Mouse (Mus musculus) liver, postnatal 0 days (tissue): ENCODE results near the gene Vps18.

ENCODE experiments used
- CTCF ChIP-seq: sonication (generic); IDR thresholded peaks from 2 replicates; pipeline ENCODE4 v1.5.1; 2016; ENCODE audit warnings: antibody characterized with exemption, low read depth
- EP300 ChIP-seq: IDR thresholded peaks from 2 replicates; pipeline ENCODE4 v1.6.1; 2016; ENCODE audit warnings: antibody characterized with exemption, low read depth, mild to moderate bottlenecking

GRCm38 (mm10) chr2:119304391-119304790 is 15.9 kb downstream of the Vps18 start:
- TF ChIP-seq EP300 = no peak
- no peak for TF ChIP-seq CTCF
